Comparison of ENCODE assay signal across 8 mouse cellular contexts in the genomic region with DNA sequence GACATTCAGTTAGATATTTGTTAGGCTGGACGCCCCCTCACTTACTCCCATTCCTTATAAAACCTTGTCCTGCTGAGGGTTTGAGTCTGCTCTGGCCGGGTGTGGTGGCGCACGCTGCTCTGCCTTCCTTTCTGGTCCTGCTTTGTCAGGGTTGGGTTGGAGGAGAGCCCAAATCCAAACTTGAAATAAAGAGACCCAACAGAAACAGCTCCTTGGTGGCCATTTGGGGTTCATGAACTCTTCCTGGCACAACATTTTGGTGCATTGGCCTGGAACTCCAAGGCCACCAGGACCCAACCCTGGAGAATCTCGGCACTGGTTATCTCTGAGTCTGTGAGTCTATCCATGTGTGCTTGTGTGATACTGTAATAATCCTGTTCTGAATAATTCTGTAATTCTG. TPM values are rescaled to one million over a fixed set of nuclear protein-coding genes. Genes with fewer than 3 reads are reported as not detected.
A peak's percentile ranks its signal among the peaks of the same experiment; 100 is the strongest.
DNase-seq lines count a peak whose midpoint lies in the region; ATAC-seq and TF ChIP-seq lines count a peak whose summit lies in the region.

No protein-coding gene starts in this region.

- peak; percentile 5; the same call in 1 of the 2 replicates for ATAC-seq in forebrain, embryonic 12.5 days (ENCODE audit: low FRiP score)
- no peak; the same call in 1 of the 2 replicates for ATAC-seq in hindbrain, postnatal 0 days

- H3K36me3 ChIP-seq in forebrain, embryonic 12.5 days (replicated peaks), result no peaks in the 10 kb centered on the region
- no peaks in the 10 kb centered on the region for H3K36me3 ChIP-seq in hindbrain, postnatal 0 days (ENCODE audit: insufficient read depth, low read length)
- H3K36me3 ChIP-seq in midbrain, embryonic 10.5 days, result no peaks in the 10 kb centered on the region

- peak overlapping the region; percentile 58 for H3K4me2 ChIP-seq in forebrain, embryonic 12.5 days
- peak overlapping the region; percentile 81 for H3K4me2 ChIP-seq in hindbrain, postnatal 0 days (ENCODE audit: low read depth, low read length)

- no peak for TF ChIP-seq CTCF in layer of hippocampus, adult 2 months (conservative IDR thresholded peaks at IDR 0.05)
- TF ChIP-seq CTCF in hindbrain, postnatal 0 days (IDR thresholded peaks at IDR 0.05; ENCODE audit: low read depth), result no peak

- H3K27me3 ChIP-seq in forebrain, embryonic 12.5 days, result no peaks in the 10 kb centered on the region
- no peaks in the 10 kb centered on the region for H3K27me3 ChIP-seq in hindbrain, postnatal 0 days (ENCODE audit: insufficient read depth, low read length)
- no peaks in the 10 kb centered on the region for H3K27me3 ChIP-seq in midbrain, embryonic 10.5 days (ENCODE audit: low read depth, poor library complexity, severe bottlenecking)

- 84% methylated on average over 5 of the region's 5 CpGs for WGBS in forebrain, embryonic 12.5 days
- 52% methylated on average over 5 of the region's 5 CpGs for WGBS in hindbrain, postnatal 0 days
- WGBS in midbrain, embryonic 10.5 days, result 78% methylated on average over 5 of the region's 5 CpGs

- peaks cover 16% of the 10 kb centered on the region for H3K4me1 ChIP-seq in forebrain, embryonic 12.5 days
- H3K4me1 ChIP-seq in hindbrain, postnatal 0 days (ENCODE audit: insufficient read depth, low read length), result no peaks in the 10 kb centered on the region
- peaks cover 37% of the 10 kb centered on the region for H3K4me1 ChIP-seq in midbrain, embryonic 10.5 days

- peak overlapping the region; percentile 95 for H3K27ac ChIP-seq in layer of hippocampus, adult 2 months
- peak overlapping the region; percentile 87; the same call in 1 of the 2 replicates for H3K27ac ChIP-seq in forebrain, embryonic 12.5 days
- H3K27ac ChIP-seq in hindbrain, postnatal 0 days, result peak overlapping the region; percentile 91
- H3K27ac ChIP-seq in midbrain, embryonic 10.5 days (replicated peaks), result peak overlapping the region; percentile 92

- DNase-seq in layer of hippocampus, adult 2 months (ENCODE audit: low spot score in 2 of 2), result peak in 1 of 2 experiments; percentile 32
- no peak for DNase-seq in layer of hippocampus, adult 9-11 months
- DNase-seq in ZHBTc4 (ENCODE audit: low read depth, low spot score), result peak; percentile 7
- no peak for DNase-seq in hindbrain, postnatal 0 days (ENCODE audit: low spot score)
- peak; percentile 12 for DNase-seq in midbrain, embryonic 10.5 days (ENCODE audit: low spot score)
- DNase-seq in c-Kit-positive CD71-positive TER-119-positive erythroid progenitor cells, embryonic 14.5 days (ENCODE audit: low spot score), result no peak
- DNase-seq in ovary, postnatal 10 days (ENCODE audit: low spot score), result no peak

- H3K4me3 ChIP-seq in layer of hippocampus, adult 2 months, result peak overlapping the region; percentile 84
- H3K4me3 ChIP-seq in forebrain, embryonic 12.5 days (replicated peaks), result peak overlapping the region; percentile 60
- H3K4me3 ChIP-seq in hindbrain, postnatal 0 days (ENCODE audit: low read length), result peak overlapping the region; percentile 54
- H3K4me3 ChIP-seq in midbrain, embryonic 10.5 days, result peak overlapping the region; percentile 65

- H3K9me3 ChIP-seq in forebrain, embryonic 12.5 days, result no peaks in the 10 kb centered on the region
- no peaks in the 10 kb centered on the region for H3K9me3 ChIP-seq in hindbrain, postnatal 0 days (ENCODE audit: low read length)
- no peaks in the 10 kb centered on the region for H3K9me3 ChIP-seq in midbrain, embryonic 10.5 days (replicated peaks)

- H3K9ac ChIP-seq in forebrain, embryonic 12.5 days, result peak overlapping the region; percentile 79
- H3K9ac ChIP-seq in hindbrain, postnatal 0 days (replicated peaks; ENCODE audit: low read length), result peak overlapping the region; percentile 89

RNA-seq across cellular contexts. Expression of gene Zfp52, which starts 3.7 kb away (rescaled TPM):
- 1 to 10 TPM; 5.7 to 7.4 TPM for total RNA-seq in layer of hippocampus, adult 2 months (2021)
- polyA plus RNA-seq in forebrain, embryonic 12.5 days (2016; fragmentation: Nextera tagmentation; extraction: Ambion mirVana), result 1.7 and 1.9 TPM in 2 replicates
- 2.0 and 2.1 TPM in 2 replicates for total RNA-seq in hindbrain, postnatal 0 days (2014; rRNA removed)
- polyA plus RNA-seq in hindbrain, postnatal 0 days (2015; fragmentation: Nextera tagmentation; extraction: Ambion mirVana), result 2.1 and 2.3 TPM in 2 replicates
- 1.7 and 2.2 TPM in 2 replicates for polyA plus RNA-seq in midbrain, embryonic 10.5 days (2016; fragmentation: Nextera tagmentation; extraction: Ambion mirVana)

RNA-seq across cellular contexts. Expression of gene Zfp948, which starts 35.2 kb away (rescaled TPM):
- 10 to 100 TPM; 11.0 to 12.2 TPM for total RNA-seq in layer of hippocampus, adult 2 months (2021)
- polyA plus RNA-seq in forebrain, embryonic 12.5 days (2016; fragmentation: Nextera tagmentation; extraction: Ambion mirVana), result 15.0 and 16.2 TPM in 2 replicates
- 6.5 and 8.7 TPM in 2 replicates for total RNA-seq in hindbrain, postnatal 0 days (2014; rRNA removed)
- 13.2 and 15.5 TPM in 2 replicates for polyA plus RNA-seq in hindbrain, postnatal 0 days (2015; fragmentation: Nextera tagmentation; extraction: Ambion mirVana)
- polyA plus RNA-seq in midbrain, embryonic 10.5 days (2016; fragmentation: Nextera tagmentation; extraction: Ambion mirVana), result 14.0 and 14.6 TPM in 2 replicates

RNA-seq across cellular contexts. Expression of gene Zfp53, which starts 42.8 kb away (rescaled TPM):
- 1 to 10 TPM; 5.0 to 5.7 TPM for total RNA-seq in layer of hippocampus, adult 2 months (2021)
- polyA plus RNA-seq in forebrain, embryonic 12.5 days (2016; fragmentation: Nextera tagmentation; extraction: Ambion mirVana), result 8.6 and 9.2 TPM in 2 replicates
- 3.1 and 3.4 TPM in 2 replicates for total RNA-seq in hindbrain, postnatal 0 days (2014; rRNA removed)
- polyA plus RNA-seq in hindbrain, postnatal 0 days (2015; fragmentation: Nextera tagmentation; extraction: Ambion mirVana), result 7.8 and 7.9 TPM in 2 replicates
- 10.0 and 10.3 TPM in 2 replicates for polyA plus RNA-seq in midbrain, embryonic 10.5 days (2016; fragmentation: Nextera tagmentation; extraction: Ambion mirVana)

Comparison
In these comparisons a context has a peak if more than half of its experiments do, and no peak if none do; other contexts are left out.
1. DNase-seq: peak in ZHBTc4 (single experiment) and midbrain, embryonic 10.5 days (single experiment); none in layer of hippocampus, adult 9-11 months (single experiment), hindbrain, postnatal 0 days (single experiment), c-Kit-positive CD71-positive TER-119-positive erythroid progenitor cells, embryonic 14.5 days (single experiment) and ovary, postnatal 10 days (single experiment).
2. Peak in every context shown above with its lines, with median percentiles within 50 percentile points of each other: H3K27ac ChIP-seq and H3K4me3 ChIP-seq.